Mouse (Mus musculus) lung, postnatal 0 days (tissue): ENCODE measurements around the gene Kcnq2.

Experiments used
- CTCF ChIP-seq: IDR thresholded peaks from 2 replicates; pipeline ENCODE4 v1.5.1; 2016; ENCODE audit warnings: antibody characterized with exemption, mild to moderate bottlenecking
- EP300 ChIP-seq: IDR thresholded peaks from 2 replicates; pipeline ENCODE4 v1.6.1; 2016; ENCODE audit warnings: antibody characterized with exemption, mild to moderate bottlenecking, control low read depth

DNA sequence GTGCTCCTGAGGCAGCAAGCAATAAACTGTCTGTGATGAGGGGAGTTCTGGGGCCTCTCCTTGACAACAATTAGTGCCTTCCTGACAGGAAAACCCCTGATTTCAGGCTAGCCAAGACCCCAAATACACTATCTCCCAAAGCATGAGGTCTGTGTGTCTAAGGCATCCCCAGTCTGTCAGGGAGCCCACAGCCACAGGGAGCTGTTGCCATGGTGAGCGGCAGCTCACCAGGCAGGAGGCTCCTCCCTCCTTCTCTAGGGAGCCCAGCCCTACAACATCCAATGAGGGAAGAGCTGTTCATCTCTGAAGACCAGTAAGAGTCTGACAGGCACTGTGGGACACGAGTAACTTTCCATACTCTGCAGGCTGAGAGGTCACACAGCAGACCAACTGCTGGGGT, 24.7 kb upstream of the Kcnq2 start:
- TF ChIP-seq CTCF (no peak), EP300 (no peak)
